Mouse (Mus musculus) liver, adult 2 months (tissue): ENCODE data around the gene Tmpo.

Experiments used
- CTCF ChIP-seq: fragments of 200-500 bp; IDR thresholded peaks from 2 replicates; pipeline ENCODE4 v1.5.1; 2011; ENCODE audit warnings: low read depth, low read length, control low read depth
- POLR2A ChIP-seq: fragments of 200-500 bp; IDR thresholded peaks from 2 replicates; pipeline ENCODE4 v1.6.1; 2011; ENCODE audit warnings: low read length, control low read depth; ENCODE audit not compliant: insufficient read depth; ENCODE audit errors: extremely low read depth

- TF ChIP-seq CTCF (no peak), POLR2A (no peak)
Observed at GRCm38 (mm10) chr10:91105981-91106380, 75.1 kb downstream of the Tmpo start.
